Mouse (Mus musculus): ENCODE results near the gene Cacnb1. TPM values are rescaled to one million over a fixed set of nuclear protein-coding genes. Genes with fewer than 3 reads are reported as not detected.

The Cacnb1 gene
- polyA plus RNA-seq, 2 experiments, result 0.38 TPM; not detected in 1

DNA sequence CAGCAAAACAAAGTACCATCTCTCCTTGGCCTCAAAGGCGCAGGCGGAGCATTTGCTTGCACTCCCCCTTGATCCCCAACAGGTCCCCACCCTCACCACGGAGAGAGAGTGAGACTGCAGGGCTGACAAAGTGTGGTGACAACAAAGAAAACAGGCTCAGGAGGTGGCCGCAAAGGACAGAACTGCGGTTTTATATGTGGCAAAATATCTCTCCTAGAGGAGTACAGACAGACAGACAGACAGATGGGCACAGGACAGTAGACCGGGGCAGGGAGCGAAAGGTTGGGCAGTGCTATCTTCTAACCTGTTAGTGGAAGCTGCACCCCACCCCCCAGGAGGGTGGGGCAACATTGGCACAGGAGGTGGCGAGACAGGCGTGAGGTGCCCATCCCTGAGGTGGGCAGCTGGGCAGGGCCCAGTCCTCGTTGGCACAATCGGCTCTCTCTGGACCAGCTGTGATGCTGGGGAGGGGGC is 21.4 kb downstream of the Cacnb1 start:
- H3K36me3 ChIP-seq (replicated peaks; ENCODE audit: control insufficient read depth, insufficient read depth, low read depth), result no peaks in the 10 kb centered on the region
- H3K4me3 ChIP-seq (ENCODE audit: insufficient read depth in 1 of 2, low read depth in 2 of 2, low read length in 2 of 2), result no peak overlapping the region
- peaks cover 7% of the 10 kb centered on the region for H3K27me3 ChIP-seq (ENCODE audit: control insufficient read depth, insufficient read depth, low read length)
- H3K9me3 ChIP-seq (ENCODE audit: control insufficient read depth, low read length), result no peaks in the 10 kb centered on the region
- H3K4me2 ChIP-seq (ENCODE audit: low read depth), result no peak overlapping the region
- no peak for ATAC-seq (ENCODE audit: insufficient read depth)
- WGBS (ENCODE audit: insufficient replicate concordance), result 26% methylated on average over 11 of the region's 11 CpGs
- H3K27ac ChIP-seq, result no peak overlapping the region
- TF ChIP-seq EP300 (IDR thresholded peaks at IDR 0.05; ENCODE audit: low read depth) (no peak), CTCF (IDR thresholded peaks at IDR 0.05; ENCODE audit: low read depth) (no peak)
- H3K9ac ChIP-seq (replicated peaks), result no peak overlapping the region
- DNase-seq (ENCODE audit: low read depth in 3 of 3, low spot score in 3 of 3), result no peak
- peaks cover 0 to 12% of the 10 kb centered on the region in 2 experiments; a peak in 2 of 4 replicates for H3K4me1 ChIP-seq (replicated peaks; ENCODE audit: control insufficient read depth in 2 of 2, insufficient read depth in 2 of 2, low read length in 1 of 2)

DNA sequence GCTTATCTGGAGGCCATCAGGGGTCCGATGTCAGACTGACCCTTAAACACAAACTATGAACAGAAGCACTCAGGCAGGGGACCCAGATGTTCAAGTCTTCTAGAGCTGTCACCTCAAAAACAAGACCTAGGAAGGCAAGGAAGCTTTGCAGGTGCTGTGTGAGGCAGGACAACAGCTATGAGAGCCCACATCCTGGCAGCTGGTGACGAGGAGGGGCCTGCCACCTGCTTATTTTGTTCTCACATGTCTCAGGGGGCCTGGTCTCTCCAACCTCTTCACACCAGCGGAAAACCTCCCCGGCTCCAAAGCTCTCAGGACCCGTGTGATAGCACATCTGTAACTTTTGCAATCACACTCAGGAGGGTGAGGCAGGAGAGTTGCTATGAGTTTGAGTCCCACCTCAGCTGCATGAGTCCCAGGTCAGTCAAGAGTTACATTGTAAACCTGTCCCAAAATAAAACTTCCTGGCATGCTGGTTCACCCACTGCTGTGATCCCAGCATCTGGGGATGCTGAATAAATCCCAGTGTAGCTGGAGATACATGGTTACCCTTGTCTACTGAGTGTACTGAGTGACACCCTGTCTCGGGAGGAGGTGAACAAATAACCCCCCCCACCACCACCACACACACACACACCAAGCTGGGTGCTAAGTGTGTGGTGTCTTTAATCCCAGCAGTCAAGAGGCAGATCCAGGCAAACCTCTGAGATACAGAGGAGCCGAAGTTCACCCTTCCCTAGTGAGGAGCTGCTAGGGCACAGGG is 22.3 kb downstream of the Cacnb1 start:
- WGBS (ENCODE audit: insufficient replicate concordance), result 22% methylated on average over 7 of the region's 7 CpGs
- Histone ChIP-seq H3K36me3 (replicated peaks; ENCODE audit: control insufficient read depth, insufficient read depth, low read depth) (no peaks in the 10 kb centered on the region), H3K9ac (replicated peaks) (no peak overlapping the region), H3K4me3 (ENCODE audit: insufficient read depth in 1 of 2, low read depth in 2 of 2, low read length in 2 of 2) (no peak overlapping the region), H3K4me1 (replicated peaks; ENCODE audit: control insufficient read depth in 2 of 2, insufficient read depth in 2 of 2, low read length in 1 of 2) (peaks cover 0 to 14% of the 10 kb centered on the region in 2 experiments; a peak in 2 of 4 replicates), H3K27ac (no peak overlapping the region), H3K27me3 (ENCODE audit: control insufficient read depth, insufficient read depth, low read length) (peaks cover 7% of the 10 kb centered on the region), H3K4me2 (ENCODE audit: low read depth) (no peak overlapping the region), H3K9me3 (ENCODE audit: control insufficient read depth, low read length) (no peaks in the 10 kb centered on the region)
- TF ChIP-seq EP300 (IDR thresholded peaks at IDR 0.05; ENCODE audit: low read depth) (no peak), CTCF (IDR thresholded peaks at IDR 0.05; ENCODE audit: low read depth) (no peak)
- DNase-seq (ENCODE audit: low read depth in 3 of 3, low spot score in 3 of 3), result no peak
- no peak for ATAC-seq (ENCODE audit: insufficient read depth)

DNA sequence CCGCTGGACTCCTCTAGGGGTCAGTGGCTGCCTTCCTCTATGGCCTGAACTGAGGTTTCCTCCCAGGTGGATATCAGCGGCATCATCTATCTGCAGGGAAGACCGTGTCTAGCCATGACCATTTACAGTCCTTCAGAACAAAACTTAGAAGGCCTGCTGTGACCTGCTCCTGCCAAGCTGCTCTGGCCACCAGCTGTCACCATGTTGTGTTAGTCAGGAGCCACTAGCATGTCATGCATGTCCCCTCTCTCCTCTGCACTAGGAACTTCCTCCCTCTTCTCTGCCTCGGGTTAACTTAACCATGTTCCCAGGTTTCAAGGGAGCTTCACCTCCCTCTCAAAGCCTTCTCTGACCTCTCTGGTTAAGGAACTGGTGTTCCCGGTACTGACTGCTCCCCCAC is 23.1 kb downstream of the Cacnb1 start:
- Histone ChIP-seq H3K4me3 (ENCODE audit: insufficient read depth in 1 of 2, low read depth in 2 of 2, low read length in 2 of 2) (no peak overlapping the region), H3K27ac (no peak overlapping the region), H3K36me3 (replicated peaks; ENCODE audit: control insufficient read depth, insufficient read depth, low read depth) (no peaks in the 10 kb centered on the region), H3K9me3 (ENCODE audit: control insufficient read depth, low read length) (no peaks in the 10 kb centered on the region), H3K4me2 (ENCODE audit: low read depth) (no peak overlapping the region), H3K27me3 (ENCODE audit: control insufficient read depth, insufficient read depth, low read length) (peaks cover 7% of the 10 kb centered on the region), H3K9ac (replicated peaks) (no peak overlapping the region), H3K4me1 (replicated peaks; ENCODE audit: control insufficient read depth in 2 of 2, insufficient read depth in 2 of 2, low read length in 1 of 2) (peaks cover 0 to 16% of the 10 kb centered on the region in 2 experiments; a peak in 3 of 4 replicates)
- no peak for TF ChIP-seq EP300 (IDR thresholded peaks at IDR 0.05; ENCODE audit: low read depth)
- no peak for TF ChIP-seq CTCF (IDR thresholded peaks at IDR 0.05; ENCODE audit: low read depth)
- 42% methylated on average over 5 of the region's 5 CpGs for WGBS (ENCODE audit: insufficient replicate concordance)
- DNase-seq (ENCODE audit: low read depth in 3 of 3, low spot score in 3 of 3) (no peak), ATAC-seq (ENCODE audit: insufficient read depth) (no peak)

GRCm38 (mm10) chr11:97998898-97999608 is 23.8 kb downstream of the Cacnb1 start:
- no peak overlapping the region for H3K4me2 ChIP-seq (ENCODE audit: low read depth)

More at GRCm38 (mm10) chr11:97998898-97999608, 23.8 kb downstream of the Cacnb1 start:
- no peaks in the 10 kb centered on the region for H3K9me3 ChIP-seq (ENCODE audit: control insufficient read depth, low read length)
- DNase-seq (ENCODE audit: low read depth in 3 of 3, low spot score in 3 of 3) (no peak), ATAC-seq (ENCODE audit: insufficient read depth) (no peak)
- TF ChIP-seq CTCF (IDR thresholded peaks at IDR 0.05; ENCODE audit: low read depth), result no peak
- no peak for TF ChIP-seq EP300 (IDR thresholded peaks at IDR 0.05; ENCODE audit: low read depth)
- H3K27me3 ChIP-seq (ENCODE audit: control insufficient read depth, insufficient read depth, low read length), result peaks cover 7% of the 10 kb centered on the region
- H3K4me1 ChIP-seq (replicated peaks; ENCODE audit: control insufficient read depth in 2 of 2, insufficient read depth in 2 of 2, low read length in 1 of 2), result peaks cover 0 to 20% of the 10 kb centered on the region in 2 experiments; a peak in 3 of 4 replicates
- no peak overlapping the region for H3K27ac ChIP-seq
- H3K4me3 ChIP-seq (ENCODE audit: insufficient read depth in 1 of 2, low read depth in 2 of 2, low read length in 2 of 2), result no peak overlapping the region
- WGBS (ENCODE audit: insufficient replicate concordance), result 23% methylated on average over 7 of the region's 7 CpGs
- H3K9ac ChIP-seq (replicated peaks), result no peak overlapping the region
- H3K36me3 ChIP-seq (replicated peaks; ENCODE audit: control insufficient read depth, insufficient read depth, low read depth), result no peaks in the 10 kb centered on the region

Data from liver, embryonic 14.5 days (tissue).